Mouse (Mus musculus) ES-E14 (cell line): ENCODE measurements around the gene Gusb. TPM values are rescaled to one million over a fixed set of nuclear protein-coding genes. Genes with fewer than 3 reads are reported as not detected.
A peak's percentile ranks its signal among the peaks of the same experiment; 100 is the strongest.
"Not testable (repeated sequence)": the region's sequence is repeated elsewhere in the genome, so short reads cannot be mapped to it uniquely, and the experiment has no call there.

ENCODE experiments used
- DNase-seq: peaks from one replicate; pipeline ENCODE4 v3.0.0-alpha.2; 2013; ENCODE audit warnings: low read depth, low spot score
- H3K27ac ChIP-seq: 2 replicates; pipeline ENCODE4 v1.5.1; 2012; ENCODE audit warnings: low read depth, mild to moderate bottlenecking, low read length, moderate library complexity, mixed read lengths; ENCODE audit not compliant: poor library complexity, insufficient read depth, severe bottlenecking
- H3K36me3 ChIP-seq: 2 replicates; pipeline ENCODE4 v1.6.1; 2012; ENCODE audit warnings: mild to moderate bottlenecking, low read length, moderate library complexity, mixed read lengths; ENCODE audit not compliant: control insufficient read depth, poor library complexity, insufficient read depth, severe bottlenecking
- H3K4me1 ChIP-seq, 2 experiments: fragments of 150-350 bp in 1 of 2; sonication (generic) in 1 of 2; 2 replicates each; pipeline ENCODE4 v1.6.1; 2012; ENCODE audit warnings: low read length in 2 of 2, mild to moderate bottlenecking in 1 of 2, mixed read lengths in 1 of 2; ENCODE audit not compliant: control insufficient read depth in 2 of 2, insufficient read depth in 2 of 2, poor library complexity in 1 of 2
- H3K4me3 ChIP-seq, 2 experiments: fragments of 150-350 bp in 1 of 2; sonication (generic) in 1 of 2; 2 replicates each; pipeline ENCODE4 v1.5.1; 2012; ENCODE audit warnings: low read length in 2 of 2, low read depth in 1 of 2, mild to moderate bottlenecking in 1 of 2, mixed read lengths in 1 of 2; ENCODE audit not compliant: insufficient read depth in 1 of 2, poor library complexity in 1 of 2, severe bottlenecking in 1 of 2
- H3K9ac ChIP-seq: 2 replicates; pipeline ENCODE4 v1.6.1; 2012; ENCODE audit warnings: low read depth, mild to moderate bottlenecking, low read length, mixed read lengths; ENCODE audit not compliant: poor library complexity, insufficient read depth, severe bottlenecking
- H3K9me3 ChIP-seq: fragments of 150-350 bp; sonication (generic); 2 replicates; pipeline ENCODE4 v1.6.1; 2012; ENCODE audit warnings: low read depth, mild to moderate bottlenecking, low read length; ENCODE audit not compliant: control insufficient read depth, insufficient read depth
- CHD2 ChIP-seq: IDR thresholded peaks from 2 replicates; pipeline ENCODE4 v1.6.1; 2014; ENCODE audit warnings: mild to moderate bottlenecking, low read depth, low read length, inconsistent platforms
- HCFC1 ChIP-seq: IDR thresholded peaks from 2 replicates; pipeline ENCODE4 v1.6.1; 2012; ENCODE audit warnings: low read length, inconsistent platforms, borderline replicate concordance; ENCODE audit not compliant: insufficient read depth
- MAFK ChIP-seq: IDR thresholded peaks from 2 replicates; pipeline ENCODE4 v1.6.1; 2014; ENCODE audit warnings: mild to moderate bottlenecking, low read depth, low read length, inconsistent platforms; ENCODE audit not compliant: insufficient read depth
- ZC3H11A ChIP-seq: IDR thresholded peaks from 2 replicates; pipeline ENCODE4 v1.6.1; 2012; ENCODE audit warnings: low read depth, mild to moderate bottlenecking, inconsistent platforms, low read length, borderline replicate concordance
- ZNF384 ChIP-seq: IDR thresholded peaks from 2 replicates; pipeline ENCODE4 v1.6.1; 2012; ENCODE audit warnings: low read depth, low read length, inconsistent platforms
- in situ Hi-C, 2 experiments: fragments of 600-800 bp; cut with MboI; formaldehyde crosslinking; loops; one replicate each; pipeline ENCODE4 v1.15.1; 2025; ENCODE audit warnings: low sequenced_read_pairs in 2 of 2, inconsistent platforms in 1 of 2; ENCODE audit not compliant: unreplicated experiment in 2 of 2
- total RNA-seq: library from RNA; depleted of rRNA; stranded (reverse); fragments of 300-350 nt; gene quantifications from 2 replicates; pipeline ENCODE4 v1.2.3, GENCODE M21; 2012

Gusb gene
- total RNA-seq, 1 experiment: 29.0 TPM

DNA sequence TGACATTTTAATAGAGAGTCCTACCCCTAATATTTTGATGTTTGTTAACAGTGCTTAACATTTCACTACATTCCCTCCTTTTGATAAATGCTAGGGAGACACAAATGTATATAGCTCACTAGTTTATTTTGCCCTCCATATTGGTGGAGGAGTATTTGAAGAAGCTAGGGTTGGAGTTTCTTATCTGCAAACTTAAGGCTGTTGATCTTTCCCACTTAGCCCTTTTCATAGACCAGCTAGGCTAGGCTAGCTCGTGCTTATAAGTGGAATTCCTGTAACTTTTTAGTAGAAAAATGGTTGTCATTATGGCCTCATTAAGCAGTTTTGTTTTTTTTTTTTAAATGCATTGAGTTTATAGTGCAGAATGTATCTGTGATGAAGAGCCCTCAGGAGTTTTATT, 59.4 kb downstream of the Gusb start:
- peak overlapping the region in 1 of 2 experiments; percentile 95; a peak in 2 of 4 replicates for H3K4me3 ChIP-seq
- H3K9ac ChIP-seq: no peak overlapping the region
- H3K27ac ChIP-seq: no peak overlapping the region
- no peaks in the 10 kb centered on the region for H3K9me3 ChIP-seq
- DNase-seq: no peak
- in situ Hi-C loops: no loop called here
- H3K36me3 ChIP-seq: peaks cover 7% of the 10 kb centered on the region
- TF ChIP-seq MAFK: no peak
- TF ChIP-seq HCFC1: no peak
- no peak for TF ChIP-seq CHD2
- TF ChIP-seq ZC3H11A: no peak
- no peak for TF ChIP-seq ZNF384
- H3K4me1 ChIP-seq: peaks cover 3 to 6% of the 10 kb centered on the region in 2 experiments; a peak in 3 of 4 replicates

DNA sequence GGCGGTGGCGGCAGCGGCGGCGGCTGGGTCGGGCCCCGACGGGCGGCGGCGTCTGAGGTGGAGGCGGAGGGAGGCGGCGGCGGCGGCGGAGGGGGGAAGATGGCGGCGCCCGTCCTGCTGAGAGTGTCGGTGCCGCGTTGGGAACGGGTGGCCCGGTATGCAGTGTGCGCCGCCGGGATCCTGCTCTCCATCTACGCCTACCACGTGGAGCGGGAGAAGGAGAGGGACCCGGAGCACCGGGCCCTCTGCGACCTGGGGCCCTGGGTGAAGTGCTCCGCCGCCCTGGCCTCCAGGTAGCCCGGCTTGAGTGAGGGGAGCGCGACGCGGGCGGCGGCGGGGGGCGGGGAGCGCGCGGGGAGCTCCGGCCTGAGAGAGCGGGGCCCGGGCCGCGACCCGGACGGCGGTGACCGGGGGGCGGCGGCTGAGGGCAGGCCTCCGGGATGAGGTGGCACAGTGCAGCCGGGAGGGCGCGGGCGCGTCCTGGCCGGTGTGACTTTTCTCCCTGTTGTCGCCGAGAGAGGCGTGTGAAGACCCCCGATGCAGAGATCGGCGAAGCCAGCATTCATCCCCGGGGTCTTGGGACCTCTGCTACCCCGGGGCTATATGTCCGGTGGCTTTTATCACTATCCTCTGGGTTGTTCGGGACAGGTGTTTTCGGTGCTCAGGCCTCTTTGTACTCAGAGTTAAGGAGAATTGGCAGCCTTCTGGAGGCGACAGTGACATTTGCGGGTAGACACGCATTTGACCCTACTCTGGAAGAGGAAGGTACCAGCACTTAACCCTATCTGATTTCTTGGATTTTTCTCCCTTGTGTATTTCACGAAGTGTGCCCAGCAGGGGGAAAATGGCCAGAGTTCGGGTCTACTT, 60.5 kb downstream of the Gusb start:
- in situ Hi-C loops, DNase-seq, H3K27ac ChIP-seq, H3K36me3 ChIP-seq, H3K9me3 ChIP-seq, H3K4me1 ChIP-seq: not testable (repeated sequence)
- peak overlapping the region; percentile 98 for H3K9ac ChIP-seq
- peak overlapping the region; percentile 90 to 95 for H3K4me3 ChIP-seq

DNA sequence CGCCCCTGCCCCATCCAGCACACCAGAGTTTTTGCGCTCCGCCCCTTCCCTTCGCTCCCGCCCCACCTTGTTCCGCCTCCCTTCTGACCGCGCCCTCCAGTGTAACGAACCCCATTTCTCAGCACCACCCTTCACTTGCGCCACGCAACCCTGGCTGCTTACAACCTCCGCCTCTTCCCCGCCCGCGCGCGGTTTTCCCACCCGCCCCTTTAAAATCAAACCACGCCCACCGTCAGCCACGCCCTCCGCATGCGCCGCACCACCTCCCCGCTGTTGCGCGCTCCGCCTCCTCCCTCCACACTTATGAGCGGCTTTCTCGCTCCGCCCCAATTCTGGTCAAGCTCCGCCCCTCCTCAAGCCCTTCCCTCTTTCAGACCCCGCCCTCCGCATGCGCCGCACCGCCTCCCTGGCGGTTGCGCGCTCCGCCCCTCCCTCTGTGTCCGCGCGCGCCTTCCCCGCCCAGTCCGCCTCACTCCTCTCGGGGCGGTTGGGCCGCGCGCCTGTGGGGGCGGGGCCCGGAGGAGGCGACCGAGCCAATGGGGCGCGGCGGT, 61.3 kb downstream of the Gusb start, which contains the start of gene Vkorc1l1:
Gene Vkorc1l1, plus strand, starts transcription at position 476 of the 551 bp plus-strand sequence.
- Histone ChIP-seq H3K4me3 (peak within 1 kb of the TSS; percentile 90 to 95), H3K36me3 (peaks cover 7% of the 10 kb centered on the region), H3K4me1 (peaks cover 2 to 6% of the 10 kb centered on the region in 2 experiments; a peak in 2 of 4 replicates), H3K9me3 (no peaks in the 10 kb centered on the region), H3K9ac (peak within 1 kb of the TSS; percentile 98), H3K27ac (no peak within 1 kb of the TSS; the same call in 1 of the 2 replicates)
- no peak for TF ChIP-seq MAFK
- TF ChIP-seq ZNF384: no peak
- TF ChIP-seq ZC3H11A: no peak
- TF ChIP-seq CHD2: no peak
- no peak for TF ChIP-seq HCFC1
- in situ Hi-C loops: no loop called here
- DNase-seq: peak; percentile 97

DNA sequence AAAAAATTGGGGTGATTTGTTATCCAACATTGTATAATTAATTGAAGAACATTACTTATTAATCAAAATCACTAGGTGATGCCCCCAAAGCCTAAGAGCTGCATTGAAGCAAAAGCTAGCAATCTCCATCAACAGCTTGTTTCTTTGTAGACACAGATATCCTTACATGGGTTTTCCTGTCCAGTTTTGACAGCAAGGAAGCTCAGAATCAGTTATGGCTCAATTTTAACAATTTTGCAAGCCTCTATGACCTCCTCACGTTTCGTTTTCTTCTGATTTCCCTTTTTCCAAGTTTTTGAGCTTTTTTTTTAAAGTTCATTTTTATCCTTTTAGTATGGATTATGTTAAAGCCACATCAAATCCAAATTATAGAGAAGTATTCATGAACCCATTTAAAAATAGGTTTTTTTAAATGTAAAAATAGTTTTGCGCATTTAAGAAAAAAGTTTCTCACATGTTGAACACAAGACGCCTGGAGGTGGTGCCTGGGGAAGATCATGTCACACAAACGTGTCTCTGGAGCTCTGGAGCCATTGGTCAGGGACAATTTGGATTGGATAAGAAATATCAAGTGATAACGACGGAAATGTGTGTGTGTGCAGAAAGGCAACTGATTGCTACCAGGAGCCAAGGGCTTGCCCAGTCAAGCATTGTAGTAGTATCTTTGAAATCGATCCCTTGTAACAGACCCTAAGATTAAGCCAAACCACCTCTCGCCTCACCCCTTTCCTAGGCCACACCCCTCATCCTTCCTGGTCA, 61.9 kb downstream of the Gusb start:
- in situ Hi-C loops: no loop called here

More for the DNA sequence above, 61.9 kb downstream of the Gusb start:
- no peak for DNase-seq
- Histone ChIP-seq H3K9ac (peak overlapping the region; percentile 68; the same call in 1 of the 2 replicates), H3K9me3 (no peaks in the 10 kb centered on the region), H3K36me3 (peaks cover 7% of the 10 kb centered on the region), H3K27ac (no peak overlapping the region; the same call in 1 of the 2 replicates), H3K4me1 (peaks cover 2 to 6% of the 10 kb centered on the region in 2 experiments; a peak in 2 of 4 replicates), H3K4me3 (peak overlapping the region; percentile 63 to 68)
- TF ChIP-seq MAFK: no peak
- no peak for TF ChIP-seq ZNF384
- TF ChIP-seq ZC3H11A: no peak
- no peak for TF ChIP-seq CHD2
- TF ChIP-seq HCFC1: no peak
